8 mouse cellular contexts compared by ENCODE assay signal in the genomic region with DNA sequence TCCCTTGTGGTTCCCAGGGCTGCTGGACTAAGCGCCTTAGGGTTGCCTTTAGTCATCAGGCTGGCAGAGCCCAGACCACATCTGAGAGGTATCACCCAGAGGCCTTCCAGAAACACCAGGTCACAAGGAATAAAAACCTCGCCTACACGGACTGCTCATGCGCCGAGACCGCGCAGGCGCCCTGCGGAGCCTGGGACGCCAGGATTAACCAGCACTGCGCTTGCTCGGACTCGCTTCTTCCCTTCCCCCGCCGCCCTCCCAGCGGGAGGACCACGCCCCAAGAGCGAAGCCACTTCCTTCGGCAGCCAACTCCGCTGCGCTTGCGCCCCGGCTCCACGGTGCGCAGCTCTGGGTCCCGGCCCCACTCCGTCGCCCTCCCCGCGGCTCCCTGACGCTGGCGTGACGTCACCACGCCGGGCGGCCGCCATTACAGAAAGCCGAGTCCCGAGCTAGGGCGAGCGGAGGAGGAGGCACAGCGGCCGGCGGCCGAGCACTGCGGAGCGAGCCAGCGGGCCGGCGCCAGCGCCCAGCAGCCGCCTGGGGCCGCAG. TPM values are rescaled to one million over a fixed set of nuclear protein-coding genes. Genes with fewer than 3 reads are reported as not detected.
DNase-seq lines count a peak whose midpoint lies in the region; ATAC-seq lines count a peak whose summit lies in the region.

TSS of gene Ppp2ca (plus strand) at position 284 of the 549 bp plus-strand sequence.

- under 1% methylated on average over 43 of the region's 53 CpGs for WGBS in intestine, embryonic 14.5 days

- peak within 1 kb of the TSS; percentile 55 for H3K4me3 ChIP-seq in intestine, embryonic 14.5 days (ENCODE audit: low read depth, low read length)

- H3K27me3 ChIP-seq in intestine, embryonic 14.5 days (replicated peaks; ENCODE audit: control insufficient read depth, insufficient read depth, low read length): no peaks in the 10 kb centered on the region

- no peaks in the 10 kb centered on the region for H3K9me3 ChIP-seq in intestine, embryonic 14.5 days (ENCODE audit: control insufficient read depth, low read length)

- intact Hi-C loops in left cerebral cortex, postnatal 14 days (cut with DNase I): loop anchor here (5.0 kb wide), 1 partner anchor 96 kb away; the partner anchor contains the start of genes Cdkl3 and Ube2b

- peak within 1 kb of the TSS; percentile 81 for H3K4me2 ChIP-seq in intestine, embryonic 14.5 days (ENCODE audit: low read length)

- 0 out of 2 replicates have a peak, but pooled peaks cover 4% of the 10 kb centered on the region for H3K36me3 ChIP-seq in intestine, embryonic 14.5 days (ENCODE audit: control insufficient read depth, insufficient read depth, low read length)

- H3K4me1 ChIP-seq in intestine, embryonic 14.5 days (replicated peaks; ENCODE audit: control insufficient read depth, insufficient read depth, low read length): peaks cover 36% of the 10 kb centered on the region

- DNase-seq in adrenal gland, adult 18-20 months (ENCODE audit: low spot score in 2 of 2): peak; percentile 95
- peak; percentile 100 for DNase-seq in embryo, embryonic 11 days
- peak; percentile 99 for DNase-seq in gastrocnemius, postnatal 25 days
- DNase-seq in intestine, embryonic 14.5 days (ENCODE audit: low spot score): peak; percentile 94
- DNase-seq in left cerebral cortex, postnatal 14 days (ENCODE audit: low spot score in 2 of 2): peak; percentile 98 to 99
- DNase-seq in mesoderm, embryonic 11.5 days (ENCODE audit: low read depth, low spot score): peak; percentile 99
- DNase-seq in right cerebral cortex, postnatal 36 days (ENCODE audit: low spot score in 2 of 2): peak; percentile 98
- DNase-seq in yolk sac, embryonic 10.5 days (ENCODE audit: low spot score): peak; percentile 99

- H3K9ac ChIP-seq in intestine, embryonic 14.5 days (ENCODE audit: low read length): peak within 1 kb of the TSS; percentile 99

- peak within 1 kb of the TSS; percentile 99 for H3K27ac ChIP-seq in intestine, embryonic 14.5 days (ENCODE audit: low read depth)

- peak; percentile 98 for ATAC-seq in intestine, embryonic 14.5 days (replicated peaks; ENCODE audit: low FRiP score, low TSS enrichment, low read depth)

RNA-seq across cellular contexts. Expression of gene Ppp2ca, which starts in this region (rescaled TPM):
- total RNA-seq in adrenal gland, adult 18-20 months (2021): 10 to 100 TPM; 79.8 to 87.8 TPM
- 10 to 100 TPM; 39.0 to 39.8 TPM for total RNA-seq in gastrocnemius, postnatal 25 days (2021)
- 83.9 and 87.8 TPM in 2 replicates for polyA plus RNA-seq in intestine, embryonic 14.5 days (2014; fragmentation: Nextera tagmentation; extraction: Ambion mirVana)
- total RNA-seq in left cerebral cortex, postnatal 14 days (2021): 100 to 1,000 TPM; 129 to 131 TPM

Comparison
In these comparisons a context has a peak if more than half of its experiments do, and no peak if none do; other contexts are left out.
1. Peak in every context shown above with its lines: DNase-seq, ATAC-seq, H3K4me3 ChIP-seq and H3K27ac ChIP-seq.